Mouse (Mus musculus) megakaryocyte, adult 5-6 weeks (primary cell): ENCODE results near the gene Prkar2b. TPM values are rescaled to one million over a fixed set of nuclear protein-coding genes. Genes with fewer than 3 reads are reported as not detected.

Source experiments
- ATAC-seq: 2 replicates; pipeline ENCODE4 v1.8.0; 2016; ENCODE audit warnings: mild to moderate bottlenecking, inconsistent platforms; ENCODE audit not compliant: poor library complexity, severe bottlenecking
- total RNA-seq, 2 experiments: library from RNA; stranded (forward) in 1 of 2; stranded (reverse) in 1 of 2; fragments of 153-499, 151-499 nt in 1 of 2; fragments of 221-1000, 200-1000 nt in 1 of 2; gene quantifications; 2 replicates each; pipeline versions ENCODE4 v1.2.3 to v1.2.4; 2015 to 2017

Gene Prkar2b
- total RNA-seq (2015) = 41.4 and 43.6 TPM in 2 replicates
- 36.2 and 45.2 TPM in 2 replicates for total RNA-seq (2017)

- ATAC-seq = peak; percentile 95
Measured at GRCm38 (mm10) chr12:32061090-32061930, at the start of gene Prkar2b. Gene Prkar2b (minus strand): TSS chr12:32061296.

- no peak for ATAC-seq
Measured at GRCm38 (mm10) chr12:32109201-32109600, 48.1 kb upstream of the Prkar2b start.

GRCm38 (mm10) chr12:32104955-32105521 lies 43.9 kb upstream of the Prkar2b start:
- ATAC-seq = no peak

GRCm38 (mm10) chr12:32104451-32104862 lies 43.4 kb upstream of the Prkar2b start:
- ATAC-seq = peak; percentile 53

GRCm38 (mm10) chr12:32101306-32101705 lies 40.2 kb upstream of the Prkar2b start:
- no peak for ATAC-seq

- ATAC-seq = no peak
Measured at GRCm38 (mm10) chr12:32099686-32100206, 38.6 kb upstream of the Prkar2b start.

GRCm38 (mm10) chr12:32098596-32098995 lies 37.5 kb upstream of the Prkar2b start:
- no peak for ATAC-seq

GRCm38 (mm10) chr12:32097107-32097506 lies 36.0 kb upstream of the Prkar2b start:
- no peak for ATAC-seq

- ATAC-seq = no peak
Measured at GRCm38 (mm10) chr12:32095164-32095563, 34.1 kb upstream of the Prkar2b start.

- ATAC-seq = no peak
Measured at GRCm38 (mm10) chr12:32092452-32092851, 31.4 kb upstream of the Prkar2b start.

- no peak for ATAC-seq
Measured at GRCm38 (mm10) chr12:32088566-32088965, 27.5 kb upstream of the Prkar2b start.

- peak; percentile 88 for ATAC-seq
Measured at GRCm38 (mm10) chr12:32087339-32087738, 26.2 kb upstream of the Prkar2b start.

GRCm38 (mm10) chr12:32086874-32087273 lies 25.8 kb upstream of the Prkar2b start:
- ATAC-seq = no peak

GRCm38 (mm10) chr12:32085856-32086255 lies 24.8 kb upstream of the Prkar2b start:
- ATAC-seq = no peak

GRCm38 (mm10) chr12:32085189-32085588 lies 24.1 kb upstream of the Prkar2b start:
- no peak for ATAC-seq

GRCm38 (mm10) chr12:32084601-32085000 lies 23.5 kb upstream of the Prkar2b start:
- ATAC-seq = no peak

GRCm38 (mm10) chr12:32080692-32081091 lies 19.6 kb upstream of the Prkar2b start:
- ATAC-seq = no peak

GRCm38 (mm10) chr12:32077403-32077802 lies 16.3 kb upstream of the Prkar2b start:
- no peak for ATAC-seq

- no peak for ATAC-seq
Measured at GRCm38 (mm10) chr12:32075831-32076715, 15.0 kb upstream of the Prkar2b start.

- no peak for ATAC-seq
Measured at GRCm38 (mm10) chr12:32074271-32074670, 13.2 kb upstream of the Prkar2b start.

GRCm38 (mm10) chr12:32066004-32066403 lies 4.9 kb upstream of the Prkar2b start:
- ATAC-seq = no peak
